Mouse (Mus musculus): ENCODE measurements around the gene Ptk6.

- TF ChIP-seq POLR2A (IDR thresholded peaks at IDR 0.05; ENCODE audit: low read depth, low read length) (no peak), CTCF (IDR thresholded peaks at IDR 0.05; ENCODE audit: extremely low read depth, insufficient read depth, insufficient read length, insufficient replicate concordance) (no peak)
Measured at GRCm38 (mm10) chr2:181155801-181156200, 46.8 kb downstream of the Ptk6 start.

Measured in spleen, adult 2 months (tissue).